Mouse (Mus musculus) kidney, adult 2 months (tissue): ENCODE measurements around the gene Zfp82. TPM values are rescaled to one million over a fixed set of nuclear protein-coding genes. Genes with fewer than 3 reads are reported as not detected.

Experiments used
- DNase-seq: peaks from one replicate; pipeline ENCODE4 v3.0.0; 2021
- H3K27ac ChIP-seq: fragments of 200-500 bp; 2 replicates; pipeline ENCODE4 v1.5.1; 2012; ENCODE audit warnings: low read depth, low read length, control low read depth, inconsistent platforms; ENCODE audit not compliant: insufficient read depth
- H3K27me3 ChIP-seq: fragments of 200-500 bp; replicated peaks from 2 replicates; pipeline ENCODE4 v1.6.1; 2012; ENCODE audit warnings: mild to moderate bottlenecking, moderate library complexity, low read length, inconsistent platforms; ENCODE audit not compliant: control insufficient read depth, insufficient read depth
- H3K36me3 ChIP-seq: fragments of 200-500 bp; 2 replicates; pipeline ENCODE4 v1.6.1; 2012; ENCODE audit warnings: mild to moderate bottlenecking, moderate library complexity, low read length, inconsistent platforms; ENCODE audit not compliant: control insufficient read depth, insufficient read depth
- H3K4me1 ChIP-seq: fragments of 200-500 bp; 2 replicates; pipeline ENCODE4 v1.6.1; 2011; ENCODE audit warnings: low read length; ENCODE audit not compliant: control insufficient read depth, insufficient read depth
- H3K4me3 ChIP-seq: fragments of 200-500 bp; 2 replicates; pipeline ENCODE4 v1.5.1; 2011; ENCODE audit warnings: mild to moderate bottlenecking, low read depth, low read length, control low read depth; ENCODE audit not compliant: insufficient read depth
- CTCF ChIP-seq: fragments of 200-500 bp; conservative IDR thresholded peaks from 2 replicates; pipeline ENCODE4 v1.5.1; 2011; ENCODE audit warnings: low read depth, mild to moderate bottlenecking, control low read depth, low read length, moderate library complexity, mixed read lengths; ENCODE audit not compliant: insufficient read depth, insufficient read length
- POLR2A ChIP-seq: fragments of 200-500 bp; IDR thresholded peaks from one replicate; pipeline ENCODE4 v1.6.1; 2011; ENCODE audit warnings: low read depth, low read length, control low read depth
- WGBS: fragments of 180-500 bp; shearing (Covaris S2); methylation state at CpG from one replicate; pipeline ENCODE4 v1.1.7; 2018; 5-methylcytosine and 5-hydroxymethylcytosine counted together
- polyA plus RNA-seq: library from polyadenylated mRNA; depleted of rRNA; stranded (reverse); fragments of >200 nt; gene quantifications from 2 replicates; pipeline ENCODE4 v1.2.3, GENCODE M21; 2012

Zfp82 gene
- polyA plus RNA-seq, 1 experiment = 0.42 TPM

DNA sequence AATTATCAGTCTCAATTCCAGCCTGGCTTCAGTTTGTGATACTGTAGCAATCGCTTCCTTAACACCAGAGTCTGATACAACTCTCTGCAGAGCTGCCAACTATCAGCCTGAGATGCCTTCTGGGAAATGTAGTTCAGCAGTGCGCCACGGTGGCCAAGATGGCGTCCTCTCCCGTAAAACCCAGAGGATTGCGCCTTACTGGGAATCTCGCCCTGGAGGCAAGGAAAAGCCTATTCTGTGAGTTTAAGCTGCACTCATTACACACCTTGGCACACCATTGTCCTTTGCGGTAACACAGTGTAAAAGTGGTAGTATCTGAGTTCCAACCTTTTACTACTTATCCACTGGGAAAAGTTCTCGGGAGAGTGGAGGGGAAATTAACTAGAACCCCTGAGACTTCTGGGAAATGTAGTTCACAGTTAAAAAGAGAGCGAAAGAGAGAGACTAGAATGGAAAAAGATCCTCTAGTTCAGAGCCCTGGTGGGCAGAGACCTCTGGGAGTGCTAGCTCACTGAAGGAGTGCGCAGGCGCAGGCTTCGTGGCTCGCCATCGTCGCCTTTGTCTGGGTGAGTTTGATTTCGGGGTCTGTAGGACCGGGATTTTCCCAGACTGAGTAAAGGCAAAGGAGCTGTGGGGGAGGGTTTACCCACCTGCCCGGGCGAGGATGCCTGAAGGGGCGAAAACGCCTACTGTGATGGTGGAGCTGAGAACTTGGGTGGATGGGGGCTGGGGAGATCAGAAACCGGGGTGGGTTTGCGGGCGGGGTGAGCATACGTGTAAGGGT lies 22.1 kb upstream of the Zfp82 start, which contains the start of gene Zfp260:
Zfp260 (plus strand) TSS at position 132 of the 784 bp plus-strand sequence.
- Histone ChIP-seq H3K27ac (peak within 1 kb of the TSS; percentile 99), H3K4me3 (peak within 1 kb of the TSS; percentile 88), H3K4me1 (peaks cover 4% of the 10 kb centered on the region; the same call in 1 of the 2 replicates), H3K36me3 (peaks cover 1% of the 10 kb centered on the region; the same call in 1 of the 2 replicates), H3K27me3 (no peaks in the 10 kb centered on the region)
- WGBS = under 1% methylated on average over 26 of the region's 26 CpGs
- peak; percentile 96 for DNase-seq
- TF ChIP-seq POLR2A = peak; percentile 29
- 0 out of 2 replicates have a peak, but pooled peaks have one; percentile 8 for TF ChIP-seq CTCF

DNA sequence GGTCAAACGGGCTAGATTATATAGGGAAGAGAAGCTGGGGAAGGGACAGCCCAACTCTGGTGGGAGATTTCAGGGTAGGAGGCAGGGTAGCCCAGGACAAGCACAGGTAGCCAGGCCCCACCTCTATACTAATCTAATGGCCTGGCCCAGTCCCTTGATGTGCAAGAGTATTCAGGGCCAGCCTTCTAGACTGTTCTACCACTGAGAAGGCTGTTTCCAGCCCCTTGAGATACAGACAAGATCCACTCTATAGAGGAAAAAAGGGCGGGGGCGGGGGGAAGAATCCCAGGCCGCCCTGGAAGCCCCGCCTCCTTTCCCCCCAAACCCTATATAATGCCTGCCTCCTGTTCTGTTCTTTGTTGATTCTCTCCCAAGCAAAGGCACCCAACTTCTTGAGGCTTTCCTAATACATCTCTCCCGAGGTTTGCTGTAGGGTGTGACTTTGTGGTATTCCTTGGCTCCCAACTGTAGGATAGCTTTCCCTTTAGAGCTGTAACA lies 21.3 kb upstream of the Zfp82 start:
- Histone ChIP-seq H3K27me3 (no peaks in the 10 kb centered on the region), H3K4me1 (peaks cover 4% of the 10 kb centered on the region; the same call in 1 of the 2 replicates), H3K27ac (no peak overlapping the region), H3K4me3 (peak overlapping the region; percentile 88), H3K36me3 (no peaks in the 10 kb centered on the region)
- TF ChIP-seq CTCF (no peak), POLR2A (no peak)
- no peak for DNase-seq
- WGBS = 79% methylated on average over 6 of the region's 6 CpGs

GRCm38 (mm10) chr7:30092666-30093065 lies 20.0 kb upstream of the Zfp82 start:
- DNase-seq = no peak
- 90% methylated on average over 9 of the region's 9 CpGs for WGBS

DNA sequence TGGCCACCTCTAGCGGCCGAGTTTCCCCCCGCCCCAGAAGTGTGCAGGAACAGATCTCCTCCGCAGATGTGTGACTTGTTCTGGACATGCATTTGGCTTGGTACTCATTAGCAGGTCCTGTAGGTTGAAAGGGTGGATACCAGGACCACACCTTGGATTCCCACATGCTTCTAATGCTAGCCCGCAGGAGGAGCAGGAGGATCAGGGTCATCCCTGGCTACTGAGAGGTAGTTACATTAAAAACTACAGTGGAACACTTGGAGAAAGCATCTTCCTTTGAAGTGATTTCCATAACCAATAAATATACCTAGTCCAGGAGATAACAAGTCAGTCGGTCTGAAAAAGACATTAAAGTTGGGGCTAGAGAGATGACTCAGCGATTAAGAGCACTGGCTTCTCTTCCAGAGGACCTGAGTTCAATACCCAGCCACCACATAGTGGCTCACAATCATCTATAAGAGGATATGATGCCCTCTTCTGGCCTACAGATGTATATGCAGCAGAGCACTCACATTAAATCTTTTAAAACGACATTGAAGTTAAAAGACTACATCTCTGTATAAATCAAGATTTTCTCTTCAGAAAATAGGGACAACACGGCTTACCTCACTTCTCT lies 18.4 kb upstream of the Zfp82 start:
- peak; percentile 20 for DNase-seq
- Histone ChIP-seq H3K36me3 (no peaks in the 10 kb centered on the region), H3K4me3 (peak overlapping the region; percentile 31), H3K4me1 (peaks cover 4% of the 10 kb centered on the region; the same call in 1 of the 2 replicates), H3K27me3 (no peaks in the 10 kb centered on the region), H3K27ac (peak overlapping the region; percentile 34; the same call in 1 of the 2 replicates)
- WGBS = 3% methylated on average over 9 of the region's 9 CpGs
- TF ChIP-seq CTCF (no peak), POLR2A (no peak)

More at GRCm38 (mm10) chr7:30092666-30093065, 20.0 kb upstream of the Zfp82 start:
- no peaks in the 10 kb centered on the region for H3K36me3 ChIP-seq
- H3K4me1 ChIP-seq = peaks cover 4% of the 10 kb centered on the region; the same call in 1 of the 2 replicates
- H3K4me3 ChIP-seq = no peak overlapping the region
- no peaks in the 10 kb centered on the region for H3K27me3 ChIP-seq
- no peak overlapping the region for H3K27ac ChIP-seq
- TF ChIP-seq POLR2A (no peak), CTCF (no peak)

- peak within 1 kb of the TSS; percentile 68 for H3K4me3 ChIP-seq
- peak; percentile 99 for DNase-seq
- TF ChIP-seq POLR2A (no peak), CTCF (no peak)
- no peaks in the 10 kb centered on the region for H3K36me3 ChIP-seq
- no peaks in the 10 kb centered on the region for H3K27me3 ChIP-seq
- peaks cover 4% of the 10 kb centered on the region; the same call in 1 of the 2 replicates for H3K4me1 ChIP-seq
- under 1% methylated on average over 40 of the region's 40 CpGs for WGBS
- H3K27ac ChIP-seq = peak within 1 kb of the TSS; percentile 37; the same call in 1 of the 2 replicates
Observed at GRCm38 (mm10) chr7:30090092-30090969, 17.6 kb upstream of the Zfp82 start, which contains the start of the genes Gm26920 and Zfp566. Gene Gm26920, minus strand, starts transcription at chr7:30090410. Gene Zfp566, minus strand, starts transcription at chr7:30090527.

DNA sequence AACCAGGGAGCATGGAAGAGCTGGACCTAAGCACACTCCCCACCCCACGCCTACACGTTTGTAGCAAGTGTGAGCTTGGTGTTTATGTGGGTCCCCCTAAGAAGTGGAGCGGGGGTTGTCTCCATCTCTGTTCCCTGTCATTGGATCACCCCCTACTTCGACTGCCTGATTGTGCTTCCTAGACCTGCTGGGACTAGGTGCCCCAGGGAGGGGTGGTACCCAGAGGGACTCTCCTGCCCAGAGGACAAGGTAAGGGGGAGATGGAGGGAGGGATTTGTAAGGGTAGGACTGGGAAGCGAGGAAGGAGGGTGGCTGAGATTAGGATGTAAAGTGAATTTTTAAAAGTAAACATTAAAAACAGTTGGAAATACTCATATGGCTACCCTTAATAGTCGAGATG lies 16.7 kb upstream of the Zfp82 start:
- peaks cover 4% of the 10 kb centered on the region; the same call in 1 of the 2 replicates for H3K4me1 ChIP-seq
- TF ChIP-seq CTCF = no peak
- no peak for TF ChIP-seq POLR2A
- no peak overlapping the region for H3K4me3 ChIP-seq
- no peak for DNase-seq
- 27% methylated on average over 6 of the region's 6 CpGs for WGBS
- no peaks in the 10 kb centered on the region for H3K27me3 ChIP-seq
- no peak overlapping the region for H3K27ac ChIP-seq
- H3K36me3 ChIP-seq = no peaks in the 10 kb centered on the region
